Mouse (Mus musculus): ENCODE data around the gene Adamts14.
A peak's percentile ranks its signal among the peaks of the same experiment; 100 is the strongest.

The Adamts14 gene

GRCm38 (mm10) chr10:61275669-61276110 lies 2.5 kb upstream of the Adamts14 start:
- DNase-seq (ENCODE audit: low spot score), result peak; percentile 69

GRCm38 (mm10) chr10:61274532-61274931 lies 1.3 kb upstream of the Adamts14 start:
- DNase-seq (ENCODE audit: low spot score), result no peak

GRCm38 (mm10) chr10:61273844-61274215 lies 592 bp upstream of the Adamts14 start:
- no peak for DNase-seq (ENCODE audit: low spot score)

GRCm38 (mm10) chr10:61272631-61273030 lies 607 bp downstream of the Adamts14 start:
- DNase-seq (ENCODE audit: low spot score), result no peak

- DNase-seq (ENCODE audit: low spot score), result peak; percentile 42
Observed at GRCm38 (mm10) chr10:61272089-61272626, 1.1 kb downstream of the Adamts14 start.

GRCm38 (mm10) chr10:61267378-61267777 lies 5.9 kb downstream of the Adamts14 start:
- no peak for DNase-seq (ENCODE audit: low spot score)

- no peak for DNase-seq (ENCODE audit: low spot score)
Observed at GRCm38 (mm10) chr10:61263606-61264005, 9.6 kb downstream of the Adamts14 start.

- DNase-seq (ENCODE audit: low spot score), result no peak
Observed at GRCm38 (mm10) chr10:61261229-61262156, 11.7 kb downstream of the Adamts14 start.

- no peak for DNase-seq (ENCODE audit: low spot score)
Observed at GRCm38 (mm10) chr10:61258131-61258530, 15.1 kb downstream of the Adamts14 start.

GRCm38 (mm10) chr10:61256665-61257064 lies 16.6 kb downstream of the Adamts14 start:
- no peak for DNase-seq (ENCODE audit: low spot score)

GRCm38 (mm10) chr10:61255190-61255589 lies 18.0 kb downstream of the Adamts14 start:
- DNase-seq (ENCODE audit: low spot score), result no peak

- DNase-seq (ENCODE audit: low spot score), result peak; percentile 62
Observed at GRCm38 (mm10) chr10:61254761-61255160, 18.5 kb downstream of the Adamts14 start.

GRCm38 (mm10) chr10:61249951-61250350 lies 23.3 kb downstream of the Adamts14 start:
- DNase-seq (ENCODE audit: low spot score), result no peak

GRCm38 (mm10) chr10:61248596-61249114 lies 24.6 kb downstream of the Adamts14 start:
- no peak for DNase-seq (ENCODE audit: low spot score)

- no peak for DNase-seq (ENCODE audit: low spot score)
Observed at GRCm38 (mm10) chr10:61246288-61246687, 26.9 kb downstream of the Adamts14 start.

GRCm38 (mm10) chr10:61241961-61242421 lies 31.2 kb downstream of the Adamts14 start:
- DNase-seq (ENCODE audit: low spot score), result no peak

GRCm38 (mm10) chr10:61240108-61240920 lies 32.9 kb downstream of the Adamts14 start:
- DNase-seq (ENCODE audit: low spot score), result no peak

GRCm38 (mm10) chr10:61237391-61237785 lies 35.9 kb downstream of the Adamts14 start:
- DNase-seq (ENCODE audit: low spot score), result no peak

GRCm38 (mm10) chr10:61236683-61237390 lies 36.4 kb downstream of the Adamts14 start:
- DNase-seq (ENCODE audit: low spot score), result no peak

GRCm38 (mm10) chr10:61235677-61236267 lies 37.5 kb downstream of the Adamts14 start:
- no peak for DNase-seq (ENCODE audit: low spot score)

- DNase-seq (ENCODE audit: low spot score), result no peak
Observed at GRCm38 (mm10) chr10:61234319-61234718, 38.9 kb downstream of the Adamts14 start.

Measured in adipocyte (in vitro differentiated cells).